Mouse (Mus musculus) brain, embryonic 18.5 days (tissue): ENCODE data around the gene Gxylt2.

Experiments
- DNase-seq: peaks from one replicate; pipeline ENCODE4 v3.0.0-alpha.2; 2012; ENCODE audit warnings: low read depth, low spot score

Gene Gxylt2

DNA sequence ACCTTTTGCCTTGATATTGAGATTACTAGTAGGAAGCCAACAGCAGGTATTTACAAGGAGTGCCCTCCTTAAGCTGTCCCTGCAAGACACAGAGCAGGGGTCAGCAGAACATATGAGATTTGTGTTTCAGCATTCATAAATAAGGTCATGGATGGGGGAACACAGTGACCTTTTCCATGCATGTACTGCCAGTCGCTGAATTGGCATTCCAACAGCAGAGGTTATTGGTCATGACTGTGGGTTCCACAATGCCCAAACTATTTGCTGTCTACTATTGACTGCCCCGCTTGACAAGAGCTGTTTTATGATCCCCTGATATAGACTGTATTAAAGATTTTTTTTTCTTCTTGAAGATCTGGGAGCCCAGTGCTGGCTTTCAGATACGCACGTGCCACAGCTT, 95.2 kb downstream of the Gxylt2 start:
- no peak for DNase-seq

GRCm38 (mm10) chr6:100800497-100800955, 96.0 kb downstream of the Gxylt2 start:
- no peak for DNase-seq

GRCm38 (mm10) chr6:100802381-100803083, 98.0 kb downstream of the Gxylt2 start:
- DNase-seq: no peak

- DNase-seq: no peak
Observed at GRCm38 (mm10) chr6:100803250-100803649, 98.7 kb downstream of the Gxylt2 start.

- no peak for DNase-seq
Observed at GRCm38 (mm10) chr6:100807187-100807586, 102.7 kb downstream of the Gxylt2 start.

DNA sequence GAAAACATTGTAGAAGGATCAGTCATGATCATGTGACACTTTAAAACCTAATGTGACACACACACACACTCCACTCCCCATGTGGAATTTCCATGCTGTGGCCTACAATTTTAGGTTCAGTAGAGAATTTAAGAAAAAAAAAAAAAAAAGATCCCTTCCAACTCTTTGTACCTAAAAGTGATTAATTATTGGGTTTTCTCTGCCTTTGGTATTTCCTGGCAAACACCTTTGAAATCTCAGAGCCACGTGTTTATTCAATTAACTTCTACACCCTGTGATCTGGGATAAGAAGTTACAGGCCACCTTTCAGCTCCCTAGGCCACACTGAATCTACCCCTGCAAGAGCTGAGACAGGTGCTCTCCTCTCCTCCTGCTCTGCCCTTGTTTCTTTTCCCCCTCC, 103.2 kb downstream of the Gxylt2 start:
- no peak for DNase-seq

- DNase-seq: no peak
Observed at GRCm38 (mm10) chr6:100808221-100808778, 103.8 kb downstream of the Gxylt2 start.

DNA sequence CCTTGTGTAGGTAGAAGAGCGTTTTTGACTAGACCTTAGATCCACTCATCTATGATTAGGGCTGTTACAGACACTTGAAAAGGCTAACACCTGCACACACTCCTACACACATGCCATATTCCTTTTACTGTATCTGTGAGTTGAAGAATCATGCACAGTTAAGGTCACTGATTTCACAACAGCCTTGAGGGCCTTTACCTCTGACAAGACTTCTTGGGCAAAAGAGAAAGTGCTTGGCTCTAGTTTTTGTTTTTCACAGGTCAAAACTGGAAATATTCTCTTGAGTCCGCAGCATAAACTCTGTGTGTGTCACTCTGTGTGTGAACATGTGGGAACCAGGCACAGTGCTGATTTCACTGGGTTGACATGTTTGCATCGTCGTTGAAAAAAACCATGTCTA, 105.6 kb downstream of the Gxylt2 start:
- no peak for DNase-seq

DNA sequence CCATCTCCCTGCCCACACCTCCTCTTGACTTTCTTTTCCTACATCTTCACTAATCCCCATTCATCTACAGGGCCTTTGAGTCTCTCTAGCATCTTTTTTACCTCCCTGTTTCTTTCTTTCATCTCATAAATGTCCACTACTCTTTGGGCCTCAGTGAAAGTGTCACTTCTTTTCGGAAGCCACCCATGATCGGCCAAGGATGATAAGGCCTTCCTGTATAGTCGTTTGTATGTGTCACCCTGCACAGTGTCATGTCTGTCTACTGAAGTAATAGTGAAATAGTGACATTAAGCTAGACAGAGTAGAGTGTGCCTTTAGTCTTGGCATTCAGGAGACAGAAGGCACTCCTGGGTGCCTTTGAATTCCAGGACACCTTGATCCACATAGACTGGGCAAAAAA, 107.2 kb downstream of the Gxylt2 start:
- no peak for DNase-seq

- no peak for DNase-seq
Observed at GRCm38 (mm10) chr6:100821367-100821766, 116.8 kb downstream of the Gxylt2 start.

DNA sequence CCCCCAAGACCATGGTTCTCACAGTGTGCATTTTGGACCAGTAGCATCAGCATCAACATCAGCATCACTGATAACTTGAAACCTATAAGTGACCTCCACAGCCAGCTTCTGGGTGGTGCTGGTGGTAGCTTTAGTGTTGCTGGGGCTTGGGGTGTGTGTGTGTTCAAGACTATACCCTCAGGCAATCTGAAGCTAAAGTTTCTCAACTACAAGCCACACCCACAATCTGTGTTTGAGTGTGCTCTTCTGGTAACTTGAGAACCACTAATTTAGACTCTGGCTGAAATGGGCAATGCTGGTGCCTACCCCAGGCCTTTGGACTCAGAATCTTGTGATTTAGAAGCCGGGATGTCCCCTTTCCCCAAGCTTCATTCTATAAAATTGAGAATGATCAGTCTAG, 118.8 kb downstream of the Gxylt2 start:
- DNase-seq: no peak

- DNase-seq: no peak
Observed at GRCm38 (mm10) chr6:100824381-100824965, 119.9 kb downstream of the Gxylt2 start.

DNA sequence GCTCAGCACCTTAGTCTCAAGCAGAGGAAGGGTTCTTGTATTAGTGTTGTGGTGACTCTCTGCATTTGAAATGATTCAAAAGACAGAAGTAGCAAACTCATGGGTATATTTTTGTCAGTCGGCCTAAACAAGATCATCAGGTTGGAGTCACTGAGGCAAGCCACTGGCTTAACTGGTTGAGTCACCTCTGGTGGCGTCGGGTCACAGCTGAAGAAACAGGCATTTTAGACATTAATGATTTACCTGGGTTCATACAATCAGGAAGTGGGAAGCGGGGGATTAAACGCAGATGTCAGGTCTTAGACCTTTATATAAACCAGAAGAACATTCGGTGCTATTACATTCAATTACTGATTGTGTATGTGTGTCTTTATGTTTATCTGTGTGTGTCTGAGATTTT, 121.5 kb downstream of the Gxylt2 start:
- DNase-seq: no peak

GRCm38 (mm10) chr6:100828565-100828964, 124.0 kb downstream of the Gxylt2 start:
- DNase-seq: no peak

DNA sequence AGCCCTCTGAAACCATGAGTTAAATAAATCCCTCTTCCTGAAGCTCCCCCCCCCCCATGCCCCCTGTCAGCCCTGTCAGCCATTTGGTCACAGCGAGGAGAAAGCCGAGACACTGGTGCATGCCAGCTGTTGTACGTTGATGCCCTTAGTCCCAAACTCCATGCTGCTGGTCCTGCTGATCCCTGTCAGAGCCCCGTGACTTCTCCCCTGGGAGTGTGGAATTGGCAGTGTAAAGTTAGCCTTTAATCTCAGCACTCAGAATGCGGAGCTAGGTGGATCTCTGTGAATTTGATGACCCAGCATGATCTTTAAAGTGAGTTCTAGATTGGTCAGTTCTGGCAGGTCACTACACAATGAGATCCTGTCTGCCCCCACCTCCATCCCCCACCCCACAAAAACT, 125.2 kb downstream of the Gxylt2 start:
- DNase-seq: no peak

GRCm38 (mm10) chr6:100831188-100831587, 126.7 kb downstream of the Gxylt2 start:
- no peak for DNase-seq

DNA sequence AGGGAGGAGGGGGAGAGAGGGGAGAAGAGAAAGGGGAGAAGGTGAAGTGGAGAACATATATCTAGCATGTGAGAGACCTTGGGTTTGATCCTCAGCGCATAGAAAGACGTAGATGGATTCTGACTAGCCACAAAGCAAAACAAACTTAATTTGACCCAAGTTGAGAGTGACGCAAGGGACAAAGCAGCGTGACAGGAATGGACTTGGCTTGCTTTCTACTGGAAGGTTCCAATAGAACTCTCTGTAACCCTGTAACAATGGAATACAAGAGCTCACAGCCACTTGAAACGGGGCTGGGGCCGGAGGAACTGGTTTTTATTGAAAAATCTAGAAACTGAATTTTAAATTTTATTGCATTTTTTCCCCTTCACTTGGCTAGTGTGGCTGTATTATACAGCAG, 127.2 kb downstream of the Gxylt2 start:
- DNase-seq: no peak

DNA sequence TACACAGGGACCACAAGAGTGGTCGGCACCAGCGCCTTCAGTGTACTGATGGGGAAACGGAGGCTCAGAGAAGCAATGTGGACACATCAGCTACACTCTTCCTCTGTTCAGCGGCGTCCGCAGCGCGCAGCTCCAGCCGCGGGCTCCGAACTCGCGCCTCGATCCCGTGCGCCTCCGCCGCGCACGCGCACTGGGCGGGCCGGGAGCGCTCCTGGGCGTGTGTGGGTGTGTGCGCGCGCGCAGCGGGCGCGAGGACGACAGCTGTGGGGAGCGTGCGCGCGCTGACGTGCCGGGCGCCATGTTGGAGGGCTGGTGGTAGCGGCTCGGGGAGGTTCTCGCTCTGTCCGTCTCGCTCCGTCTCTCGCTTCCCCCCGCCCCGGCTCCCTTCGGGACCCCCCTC, 128.8 kb downstream of the Gxylt2 start, which contains the start of gene Ppp4r2:
Ppp4r2 (plus strand) TSS at position 268 of the 400 bp plus-strand sequence.
- DNase-seq: peak; percentile 74

DNA sequence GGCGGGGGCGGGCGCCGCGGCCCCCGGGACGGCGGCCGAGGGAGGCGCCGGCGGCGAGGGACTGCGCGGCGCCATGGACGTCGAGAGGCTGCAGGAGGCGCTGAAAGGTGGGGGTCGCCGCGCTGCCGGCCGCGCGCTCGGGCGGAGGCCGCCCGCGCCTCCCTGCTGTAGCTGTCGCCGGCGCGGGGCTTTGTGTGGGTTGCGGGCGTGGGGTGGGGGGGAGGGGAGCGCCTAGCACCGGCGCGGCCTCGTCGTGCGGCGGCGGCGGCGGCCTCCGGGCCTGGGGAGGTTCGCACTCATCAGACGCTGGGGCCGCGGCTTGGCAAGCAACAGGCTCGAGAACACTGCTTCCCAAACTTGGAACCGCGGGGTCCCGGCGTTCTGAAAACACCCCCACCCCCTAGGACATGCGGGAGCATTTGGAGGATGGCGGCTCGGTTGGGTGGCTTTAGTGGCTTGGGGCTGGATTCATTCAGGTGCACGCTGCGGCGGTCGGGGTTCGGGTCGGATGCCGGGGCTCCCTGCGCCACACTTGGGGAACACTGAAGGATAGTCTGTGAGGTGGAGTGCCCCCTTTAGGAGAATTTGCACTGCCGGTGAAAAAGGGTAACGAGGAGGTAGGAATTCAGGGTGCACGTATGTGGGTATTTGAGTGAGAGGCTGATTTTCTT, 129.4 kb downstream of the Gxylt2 start:
- peak; percentile 20 for DNase-seq

- no peak for DNase-seq
Observed at GRCm38 (mm10) chr6:100834489-100835160, 130.1 kb downstream of the Gxylt2 start.

GRCm38 (mm10) chr6:100845058-100845457, 140.5 kb downstream of the Gxylt2 start:
- DNase-seq: no peak

DNA sequence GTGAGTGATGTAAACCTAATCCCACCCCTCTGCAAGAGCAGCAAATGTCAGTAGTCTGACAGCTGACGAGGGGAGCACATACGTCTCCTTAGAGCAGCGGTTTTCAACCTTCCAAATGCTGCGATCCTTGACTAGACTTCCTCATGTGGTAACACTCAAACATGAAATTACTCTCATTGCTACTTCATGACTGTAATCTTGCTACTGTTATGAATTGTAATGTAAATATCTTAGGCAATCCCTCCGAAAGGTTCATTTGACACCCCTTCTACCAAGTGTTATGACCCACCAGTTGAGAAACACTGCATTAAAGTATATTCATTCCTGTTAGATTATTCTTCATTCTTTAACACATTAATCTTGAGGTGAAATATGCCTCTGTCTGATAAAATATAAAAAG, 142.7 kb downstream of the Gxylt2 start:
- no peak for DNase-seq
